Mouse (Mus musculus) heart, postnatal 4 days (tissue): ENCODE measurements around the gene Itsn1. TPM values are rescaled to one million over a fixed set of nuclear protein-coding genes. Genes with fewer than 3 reads are reported as not detected.

Source experiments
- DNase-seq: peaks from one replicate; pipeline ENCODE4 v3.0.0; 2021
- total RNA-seq, 2 experiments: library from RNA; stranded (reverse); gene quantifications; 2 replicates each; pipeline ENCODE4 v1.2.3; 2021

Gene Itsn1
- total RNA-seq, 2 experiments from 2014 or later: 37.9 to 50.7 TPM

DNA sequence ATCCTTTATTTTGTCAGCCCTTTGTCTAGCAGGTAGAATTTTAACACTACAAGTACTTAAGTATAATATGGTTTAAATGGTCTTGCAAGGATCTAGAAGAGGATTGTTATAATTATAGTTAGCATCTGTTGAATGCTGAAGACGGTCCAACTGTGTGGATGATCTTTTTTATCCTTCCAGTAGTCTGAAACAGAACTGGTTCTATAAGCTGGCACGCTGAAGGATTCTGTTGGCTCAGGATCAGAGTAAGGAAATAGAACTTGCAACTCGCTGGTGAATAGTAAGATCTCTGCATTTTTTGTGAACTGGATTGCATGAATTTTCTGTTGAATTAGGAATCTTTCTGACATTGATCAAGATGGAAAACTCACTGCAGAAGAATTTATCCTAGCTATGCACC is 86.0 kb downstream of the Itsn1 start:
- no peak for DNase-seq

DNA sequence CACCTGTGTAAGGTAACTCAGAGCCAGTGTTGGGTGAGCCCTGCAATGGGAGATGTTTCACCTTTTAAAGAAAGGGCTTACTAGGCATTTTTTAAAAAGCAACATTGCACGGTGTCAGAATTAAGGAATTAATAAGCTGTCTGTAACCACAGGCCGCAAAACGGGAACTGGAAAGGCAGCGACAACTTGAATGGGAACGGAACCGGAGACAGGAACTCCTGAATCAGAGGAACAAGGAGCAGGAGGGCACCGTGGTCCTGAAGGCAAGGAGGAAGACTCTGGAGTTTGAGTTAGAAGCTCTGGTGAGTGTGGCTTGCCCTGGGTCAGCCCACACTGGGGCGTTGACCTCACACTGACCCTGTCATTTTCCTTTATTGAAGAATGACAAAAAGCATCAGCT is 91.2 kb downstream of the Itsn1 start:
- no peak for DNase-seq

DNA sequence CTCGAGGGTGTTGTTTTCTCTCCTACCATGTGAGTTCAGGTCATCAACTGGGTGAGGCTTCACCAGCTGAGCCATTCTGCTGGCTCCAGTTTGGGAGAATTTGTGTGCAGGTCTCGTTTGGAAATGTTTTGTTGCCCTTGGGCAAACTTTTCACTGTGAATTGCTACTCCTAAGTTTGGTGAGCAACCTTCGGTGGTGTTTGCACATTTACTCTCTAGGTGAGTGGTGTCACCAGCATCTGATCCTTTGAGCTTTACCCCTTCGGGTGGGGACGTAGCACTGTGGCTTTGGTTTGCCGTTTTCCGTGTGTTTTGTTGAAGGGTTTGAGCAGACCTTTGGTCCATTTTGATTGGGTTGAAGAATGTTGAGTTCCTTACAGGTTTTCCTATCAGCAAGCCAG is 93.2 kb downstream of the Itsn1 start:
- DNase-seq: no peak

DNA sequence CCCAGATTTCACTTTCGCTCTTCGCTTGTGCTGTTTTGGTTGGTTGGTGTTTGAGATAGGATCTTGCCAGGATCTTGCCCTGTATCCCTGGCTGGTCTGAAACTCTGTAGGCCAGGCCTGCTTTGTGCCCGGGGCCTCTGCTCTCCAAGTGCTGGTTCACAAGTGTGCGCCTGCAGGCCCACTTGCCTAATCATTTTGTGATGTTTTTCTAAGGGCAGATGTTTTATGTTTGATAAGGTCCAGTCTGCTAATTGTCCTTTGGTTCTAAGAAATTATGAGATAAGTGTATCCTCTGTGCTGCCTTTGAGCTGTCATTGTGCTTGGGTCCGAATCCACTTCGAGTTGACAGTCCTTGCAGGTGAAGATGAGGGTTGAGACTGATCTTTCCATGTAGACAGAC is 93.7 kb downstream of the Itsn1 start:
- DNase-seq: no peak

GRCm38 (mm10) chr16:91825774-91826325 is 96.8 kb downstream of the Itsn1 start:
- no peak for DNase-seq

DNA sequence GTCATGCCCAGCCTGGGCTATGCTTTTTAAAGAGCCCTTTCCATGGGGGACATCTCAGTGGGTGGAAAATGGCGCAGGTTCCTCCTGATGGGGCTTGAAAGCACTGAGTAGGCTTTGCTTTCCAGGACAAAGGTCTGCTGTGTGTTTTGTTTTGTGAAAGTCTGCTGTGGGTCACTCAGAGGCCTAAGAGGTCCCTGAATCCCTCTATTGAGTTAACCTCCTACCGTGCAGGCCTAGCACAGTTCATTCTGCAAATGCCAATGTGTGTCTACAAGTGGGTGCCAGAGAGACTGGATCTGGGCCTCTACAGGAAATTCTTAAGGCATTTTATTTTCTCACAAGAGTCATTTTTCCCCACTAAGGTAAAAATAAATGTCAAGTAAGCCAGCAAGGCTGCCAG is 97.8 kb downstream of the Itsn1 start:
- DNase-seq: no peak

- no peak for DNase-seq
Observed at GRCm38 (mm10) chr16:91827456-91827855, 98.4 kb downstream of the Itsn1 start.

- no peak for DNase-seq
Observed at GRCm38 (mm10) chr16:91828160-91828559, 99.1 kb downstream of the Itsn1 start.

DNA sequence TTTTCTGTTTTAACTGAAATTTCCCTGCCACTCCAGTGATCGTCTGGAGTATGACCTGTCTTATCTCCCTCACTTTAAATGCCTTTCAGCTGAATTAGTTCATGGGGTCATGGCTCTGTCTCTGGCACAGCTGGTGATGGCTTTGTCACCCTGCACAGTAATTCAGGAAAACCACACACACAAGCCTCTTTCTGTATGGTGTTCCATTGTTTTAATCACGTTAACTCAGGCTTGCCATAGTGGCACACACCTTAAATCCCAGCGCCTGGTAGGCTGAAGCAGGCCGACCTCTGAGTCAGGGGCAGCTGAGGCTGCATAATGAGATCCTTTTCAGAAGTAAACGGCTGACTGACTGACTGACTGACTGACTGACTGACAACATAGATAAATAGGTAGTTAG is 99.5 kb downstream of the Itsn1 start:
- no peak for DNase-seq

GRCm38 (mm10) chr16:91829121-91829520 is 100.0 kb downstream of the Itsn1 start:
- no peak for DNase-seq

DNA sequence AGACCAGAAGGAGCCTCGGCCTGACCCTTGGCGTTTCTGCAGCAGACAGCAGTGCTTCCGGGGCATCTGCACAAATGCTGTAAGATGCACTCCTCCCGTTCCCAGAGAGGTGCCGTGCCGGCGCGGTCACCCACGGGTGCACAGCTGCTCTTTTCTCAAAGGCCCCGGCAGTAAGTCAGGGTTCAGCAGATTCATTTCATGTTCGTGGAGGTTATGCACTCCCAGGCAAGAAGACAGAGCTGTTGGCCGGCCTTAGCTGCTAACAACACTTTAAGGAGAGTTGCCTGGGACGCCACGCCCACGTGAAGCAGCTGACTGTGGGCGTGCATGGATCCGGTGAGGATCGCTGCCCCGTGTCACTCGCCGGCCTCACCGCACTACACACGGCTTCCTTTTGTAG is 101.2 kb downstream of the Itsn1 start:
- DNase-seq: no peak

GRCm38 (mm10) chr16:91833121-91833520 is 104.0 kb downstream of the Itsn1 start:
- no peak for DNase-seq

- DNase-seq: no peak
Observed at GRCm38 (mm10) chr16:91833558-91833957, 104.5 kb downstream of the Itsn1 start.

GRCm38 (mm10) chr16:91833981-91834380 is 104.9 kb downstream of the Itsn1 start:
- DNase-seq: no peak

GRCm38 (mm10) chr16:91835790-91836189 is 106.7 kb downstream of the Itsn1 start:
- no peak for DNase-seq

GRCm38 (mm10) chr16:91836592-91837557 is 107.8 kb downstream of the Itsn1 start:
- no peak for DNase-seq

- DNase-seq: no peak
Observed at GRCm38 (mm10) chr16:91837558-91838041, 108.5 kb downstream of the Itsn1 start.

GRCm38 (mm10) chr16:91838771-91839170 is 109.7 kb downstream of the Itsn1 start:
- DNase-seq: no peak

DNA sequence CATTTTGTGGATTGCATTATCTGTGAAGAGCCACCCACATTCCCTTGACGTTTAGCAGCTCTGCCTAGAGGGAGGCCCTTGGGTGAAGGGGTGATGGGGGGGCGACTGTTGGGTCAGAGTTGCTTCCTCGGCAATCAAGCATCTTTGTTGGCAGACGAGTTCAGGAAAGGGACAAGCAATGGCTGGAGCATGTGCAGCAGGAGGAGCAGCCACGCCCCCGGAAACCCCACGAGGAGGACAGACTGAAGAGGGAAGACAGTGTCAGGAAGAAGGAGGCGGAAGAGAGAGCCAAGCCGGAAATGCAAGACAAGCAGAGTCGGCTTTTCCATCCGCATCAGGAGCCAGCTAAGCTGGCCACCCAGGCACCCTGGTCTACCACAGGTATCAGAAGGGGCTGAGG is 110.4 kb downstream of the Itsn1 start:
- DNase-seq: peak; percentile 38

DNA sequence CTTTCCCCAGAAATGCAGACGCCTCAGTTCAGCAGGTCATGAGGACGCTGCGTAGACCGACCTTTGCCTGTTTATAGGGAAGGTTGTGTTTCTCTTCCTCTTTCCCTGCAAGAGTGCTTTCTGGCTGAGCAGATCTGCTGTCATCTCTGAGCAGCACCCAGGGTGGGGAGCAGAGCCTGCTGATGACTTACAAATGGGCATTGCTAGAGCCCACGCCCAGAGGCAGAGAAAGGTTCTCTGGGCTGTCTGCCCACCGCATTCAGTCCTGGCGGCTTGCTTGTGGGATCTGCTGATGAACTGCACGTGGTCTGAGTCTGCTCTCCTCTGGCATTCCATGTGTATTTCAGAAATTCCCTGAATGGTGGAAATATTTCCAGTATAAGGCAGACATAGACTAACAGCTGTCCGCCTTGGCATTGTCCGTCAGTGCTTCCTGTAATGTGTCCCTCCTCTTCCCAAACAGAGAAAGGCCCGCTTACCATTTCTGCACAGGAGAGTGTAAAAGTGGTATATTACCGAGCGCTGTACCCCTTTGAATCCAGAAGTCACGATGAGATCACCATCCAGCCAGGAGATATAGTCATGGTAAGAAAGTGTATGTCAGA is 112.0 kb downstream of the Itsn1 start:
- DNase-seq: peak; percentile 73

GRCm38 (mm10) chr16:91846089-91846741 is 117.1 kb downstream of the Itsn1 start:
- DNase-seq: peak; percentile 52

DNA sequence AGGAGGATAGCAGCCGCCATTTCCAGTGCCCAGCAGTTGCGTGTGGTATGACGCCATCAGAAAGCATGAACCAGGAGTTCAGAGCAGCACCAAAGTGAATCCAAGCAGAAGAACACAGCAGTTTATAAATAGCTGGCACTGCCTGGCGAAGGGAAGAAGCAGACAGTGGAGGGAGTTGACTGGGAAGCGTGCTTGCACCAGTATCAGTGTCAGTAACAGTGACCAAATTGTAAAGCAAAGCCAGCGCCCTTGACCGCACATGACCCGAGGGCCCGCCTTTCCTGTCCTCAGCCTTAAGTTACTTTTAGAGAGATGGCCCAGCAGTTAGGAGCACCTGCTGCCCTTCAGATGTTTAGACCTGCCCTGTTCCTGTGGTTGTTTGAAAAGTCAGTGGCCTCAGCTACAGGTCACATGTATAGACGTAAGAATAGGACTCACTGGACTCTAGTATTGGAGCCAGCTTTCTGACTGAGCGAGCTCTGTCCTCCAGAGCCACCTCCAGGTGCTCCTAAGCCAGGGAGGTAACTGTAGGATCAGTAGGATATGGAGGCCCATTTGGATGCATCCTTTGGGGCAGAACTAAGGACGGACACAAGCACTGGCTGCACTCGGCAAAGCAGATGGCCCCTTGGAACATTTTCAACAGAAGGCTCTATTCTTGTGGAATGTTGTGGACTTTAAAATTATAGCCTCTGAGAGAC is 118.6 kb downstream of the Itsn1 start:
- peak; percentile 48 for DNase-seq
